Mouse (Mus musculus) myocyte (in vitro differentiated cells): ENCODE results near the gene Mms19. TPM values are rescaled to one million over a fixed set of nuclear protein-coding genes. Genes with fewer than 3 reads are reported as not detected.

Source experiments
- H3K27me3 ChIP-seq: one replicate; pipeline ENCODE4 v1.6.1; 2011; ENCODE audit not compliant: control insufficient read depth, insufficient read depth, insufficient read length
- H3K36me3 ChIP-seq: one replicate; pipeline ENCODE4 v1.6.1; 2011; ENCODE audit not compliant: control insufficient read depth, insufficient read depth
- H3K4me2 ChIP-seq: one replicate; pipeline ENCODE4 v1.6.1; 2011; ENCODE audit warnings: low read depth, control low read depth
- H3K4me3 ChIP-seq: one replicate; pipeline ENCODE4 v1.5.1; 2011; ENCODE audit warnings: mild to moderate bottlenecking, control low read depth, moderate library complexity
- H3K79me2 ChIP-seq: one replicate; pipeline ENCODE4 v1.6.1; 2011; ENCODE audit not compliant: control insufficient read depth, insufficient read depth
- H3ac ChIP-seq: one replicate; pipeline ENCODE4 v1.6.1; 2011; ENCODE audit not compliant: control insufficient read depth, insufficient read length
- CEBPB ChIP-seq: IDR thresholded peaks from 2 replicates; pipeline ENCODE4 v1.6.1; 2011; ENCODE audit warnings: mild to moderate bottlenecking, moderate library complexity; ENCODE audit not compliant: poor library complexity, insufficient read depth, severe bottlenecking
- E2F4 ChIP-seq: IDR thresholded peaks from one replicate; pipeline ENCODE4 v1.6.1; 2011; ENCODE audit warnings: mild to moderate bottlenecking, control low read depth, moderate library complexity; ENCODE audit not compliant: insufficient read depth
- MAX ChIP-seq: IDR thresholded peaks from one replicate; pipeline ENCODE4 v1.6.1; 2011; ENCODE audit warnings: low read depth, mild to moderate bottlenecking, control low read depth
- MYOD1 ChIP-seq, 3 experiments: IDR thresholded peaks; one replicate each; pipeline ENCODE4 v1.6.1; 2011; ENCODE audit warnings: control low read depth in 2 of 3, low read depth in 2 of 3, mild to moderate bottlenecking in 2 of 3, moderate library complexity in 1 of 3; ENCODE audit not compliant: insufficient read length in 2 of 3, control insufficient read depth in 1 of 3
- MYOG ChIP-seq, 3 experiments: IDR thresholded peaks; one replicate each; pipeline ENCODE4 v1.6.1; 2011; ENCODE audit warnings: control low read depth in 2 of 3, low read depth in 2 of 3, mild to moderate bottlenecking in 2 of 3; ENCODE audit not compliant: insufficient read length in 2 of 3, control insufficient read depth in 1 of 3, insufficient read depth in 1 of 3
- POLR2A ChIP-seq: IDR thresholded peaks from one replicate; pipeline ENCODE4 v1.6.1; 2011; ENCODE audit warnings: low read depth, mild to moderate bottlenecking, control low read depth, moderate library complexity; ENCODE audit not compliant: insufficient read length
- POLR2AphosphoS2 ChIP-seq: IDR thresholded peaks from one replicate; pipeline ENCODE4 v1.6.1; 2011; ENCODE audit warnings: low read depth, control low read depth; ENCODE audit not compliant: insufficient read length
- REST ChIP-seq: IDR thresholded peaks from one replicate; pipeline ENCODE4 v1.6.1; 2011; ENCODE audit warnings: mild to moderate bottlenecking, control low read depth, moderate library complexity; ENCODE audit not compliant: insufficient read depth, insufficient read length
- SRF ChIP-seq: IDR thresholded peaks from one replicate; pipeline ENCODE4 v1.6.1; 2011; ENCODE audit warnings: low read depth; ENCODE audit not compliant: control insufficient read depth, insufficient read length
- TCF12 ChIP-seq: IDR thresholded peaks from one replicate; pipeline ENCODE4 v1.6.1; 2011; ENCODE audit warnings: mild to moderate bottlenecking, control low read depth; ENCODE audit not compliant: poor library complexity, insufficient read depth, severe bottlenecking
- TCF3 ChIP-seq: IDR thresholded peaks from one replicate; pipeline ENCODE4 v1.6.1; 2011; ENCODE audit warnings: low read depth, control low read depth; ENCODE audit not compliant: insufficient read length
- USF1 ChIP-seq: IDR thresholded peaks from one replicate; pipeline ENCODE4 v1.6.1; 2011; ENCODE audit warnings: low read depth, mild to moderate bottlenecking, control low read depth, moderate library complexity
- polyA plus RNA-seq: library from polyadenylated mRNA; unstranded; fragments of >200 nt; fragmentation: generic; extraction: Trizol; gene quantifications from one replicate; pipeline ENCODE4 v1.2.1, GENCODE M21; 2012; ENCODE audit warnings: missing spikeins

The Mms19 gene
- polyA plus RNA-seq, 1 experiment = 34.2 TPM

DNA sequence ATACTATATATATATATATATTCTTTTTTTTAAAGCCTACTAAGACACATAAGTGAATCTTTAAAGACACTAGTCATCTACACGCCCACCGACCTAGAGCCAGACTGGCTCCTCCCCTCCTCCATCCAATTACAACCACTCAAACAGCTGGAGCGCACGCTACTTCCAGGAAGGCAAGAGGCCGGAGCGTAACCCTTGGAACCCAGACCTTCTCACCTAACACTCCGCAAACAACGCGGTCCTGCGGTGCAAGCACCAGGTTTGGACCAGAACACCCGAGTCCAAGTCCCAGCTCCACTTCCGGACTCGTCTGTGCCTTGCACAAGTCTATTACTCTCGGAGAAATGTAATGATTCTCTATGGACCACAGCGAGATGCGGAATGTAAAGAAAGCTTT, 537 bp downstream of the Mms19 start:
- Histone ChIP-seq H3K79me2 (peaks cover 88% of the 10 kb centered on the region), H3K4me2 (peak overlapping the region; percentile 84), H3K4me3 (peak overlapping the region; percentile 93), H3K36me3 (no peaks in the 10 kb centered on the region), H3ac (peak overlapping the region; percentile 62), H3K27me3 (no peaks in the 10 kb centered on the region)
- TF ChIP-seq REST (no peak), MYOG (IDR thresholded peaks at IDR 0.05; ENCODE audit: control insufficient read depth in 1 of 3, insufficient read depth in 1 of 3, insufficient read length in 2 of 3, low read depth in 2 of 3) (peak in 1 of 3 experiments; percentile 50), MYOD1 (IDR thresholded peaks at IDR 0.05; ENCODE audit: control insufficient read depth in 1 of 3, insufficient read length in 2 of 3, low read depth in 2 of 3) (peak in 1 of 3 experiments; percentile 24), CEBPB (no peak), E2F4 (no peak), POLR2A (peak; percentile 42), TCF12 (no peak)

GRCm38 (mm10) chr19:41973891-41974794, 6.8 kb downstream of the Mms19 start:
- no peak overlapping the region for H3K4me2 ChIP-seq

GRCm38 (mm10) chr19:41969618-41970017, 11.3 kb downstream of the Mms19 start:
- no peak overlapping the region for H3K4me2 ChIP-seq
- H3ac ChIP-seq = no peak overlapping the region
- no peak for TF ChIP-seq TCF12
- TF ChIP-seq POLR2AphosphoS2 = no peak
- no peak for TF ChIP-seq MYOG (IDR thresholded peaks at IDR 0.05; ENCODE audit: control insufficient read depth in 1 of 3, insufficient read depth in 1 of 3, insufficient read length in 2 of 3, low read depth in 2 of 3)
- TF ChIP-seq MAX = no peak
- no peak for TF ChIP-seq TCF3
- TF ChIP-seq REST = no peak
- no peak for TF ChIP-seq POLR2A
- no peak for TF ChIP-seq SRF
- no peak for TF ChIP-seq E2F4
- no peak for TF ChIP-seq USF1
- no peak for TF ChIP-seq CEBPB
- H3K27me3 ChIP-seq = no peaks in the 10 kb centered on the region
- peaks cover 36% of the 10 kb centered on the region for H3K36me3 ChIP-seq
- no peak overlapping the region for H3K4me3 ChIP-seq
- peaks cover 54% of the 10 kb centered on the region for H3K79me2 ChIP-seq

More at GRCm38 (mm10) chr19:41973891-41974794, 6.8 kb downstream of the Mms19 start:
- peak in 2 of 3 experiments; percentile 21 to 69 for TF ChIP-seq MYOG (IDR thresholded peaks at IDR 0.05; ENCODE audit: control insufficient read depth in 1 of 3, insufficient read depth in 1 of 3, insufficient read length in 2 of 3, low read depth in 2 of 3)
- TF ChIP-seq SRF = no peak
- TF ChIP-seq MYOD1 (IDR thresholded peaks at IDR 0.05; ENCODE audit: control insufficient read depth in 1 of 3, insufficient read length in 2 of 3, low read depth in 2 of 3) = peak in 1 of 3 experiments; percentile 23
- peaks cover 6% of the 10 kb centered on the region for H3K36me3 ChIP-seq
- H3ac ChIP-seq = no peak overlapping the region
- no peaks in the 10 kb centered on the region for H3K27me3 ChIP-seq
- no peak overlapping the region for H3K4me3 ChIP-seq
- H3K79me2 ChIP-seq = peaks cover 98% of the 10 kb centered on the region

DNA sequence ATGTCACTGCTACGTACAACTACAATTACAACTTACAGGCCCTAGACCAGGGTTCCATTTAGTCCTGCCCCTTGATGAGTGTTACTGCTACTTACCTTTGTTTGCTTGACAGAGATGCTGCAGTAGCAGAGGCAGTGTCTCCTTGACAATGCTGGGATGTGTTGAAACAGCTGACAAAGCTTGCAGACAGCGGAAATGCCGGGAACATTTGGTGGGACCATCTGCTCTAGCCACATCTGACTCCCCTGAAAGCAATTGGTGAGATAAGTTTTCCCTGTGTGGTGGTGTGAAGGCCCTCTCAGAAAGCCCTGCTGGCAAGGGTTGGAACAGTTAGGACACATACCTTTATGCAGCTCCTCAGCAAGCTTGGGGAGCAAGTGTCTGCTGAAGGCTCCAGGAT, 27.4 kb downstream of the Mms19 start:
- Histone ChIP-seq H3ac (no peak overlapping the region), H3K4me3 (no peak overlapping the region), H3K79me2 (no peaks in the 10 kb centered on the region), H3K36me3 (peaks cover 61% of the 10 kb centered on the region), H3K4me2 (no peak overlapping the region), H3K27me3 (no peaks in the 10 kb centered on the region)
- TF ChIP-seq TCF12 = peak; percentile 73
- TF ChIP-seq MYOD1 (IDR thresholded peaks at IDR 0.05; ENCODE audit: control insufficient read depth in 1 of 3, insufficient read length in 2 of 3, low read depth in 2 of 3) = peak in 2 of 3 experiments; percentile 95 to 96
- TF ChIP-seq SRF = no peak
- peak in 2 of 3 experiments; percentile 64 to 84 for TF ChIP-seq MYOG (IDR thresholded peaks at IDR 0.05; ENCODE audit: control insufficient read depth in 1 of 3, insufficient read depth in 1 of 3, insufficient read length in 2 of 3, low read depth in 2 of 3)
- no peak for TF ChIP-seq USF1
- no peak for TF ChIP-seq E2F4
- no peak for TF ChIP-seq POLR2AphosphoS2
- no peak for TF ChIP-seq TCF3
- no peak for TF ChIP-seq CEBPB

- Histone ChIP-seq H3ac (no peak overlapping the region), H3K79me2 (no peaks in the 10 kb centered on the region)
- TF ChIP-seq MYOG (IDR thresholded peaks at IDR 0.05; ENCODE audit: control insufficient read depth in 1 of 3, insufficient read depth in 1 of 3, insufficient read length in 2 of 3, low read depth in 2 of 3) = peak in 2 of 3 experiments; percentile 54 to 73
- TF ChIP-seq MYOD1 (IDR thresholded peaks at IDR 0.05; ENCODE audit: control insufficient read depth in 1 of 3, insufficient read length in 2 of 3, low read depth in 2 of 3) = peak; percentile 40 to 81 (median 81)
- no peak for TF ChIP-seq TCF12
Observed at GRCm38 (mm10) chr19:41952287-41952686, 28.7 kb downstream of the Mms19 start.

More at GRCm38 (mm10) chr19:41952287-41952686, 28.7 kb downstream of the Mms19 start:
- Histone ChIP-seq H3K36me3 (peaks cover 65% of the 10 kb centered on the region), H3K4me3 (no peak overlapping the region), H3K27me3 (no peaks in the 10 kb centered on the region), H3K4me2 (no peak overlapping the region)
